In the genomic region with DNA sequence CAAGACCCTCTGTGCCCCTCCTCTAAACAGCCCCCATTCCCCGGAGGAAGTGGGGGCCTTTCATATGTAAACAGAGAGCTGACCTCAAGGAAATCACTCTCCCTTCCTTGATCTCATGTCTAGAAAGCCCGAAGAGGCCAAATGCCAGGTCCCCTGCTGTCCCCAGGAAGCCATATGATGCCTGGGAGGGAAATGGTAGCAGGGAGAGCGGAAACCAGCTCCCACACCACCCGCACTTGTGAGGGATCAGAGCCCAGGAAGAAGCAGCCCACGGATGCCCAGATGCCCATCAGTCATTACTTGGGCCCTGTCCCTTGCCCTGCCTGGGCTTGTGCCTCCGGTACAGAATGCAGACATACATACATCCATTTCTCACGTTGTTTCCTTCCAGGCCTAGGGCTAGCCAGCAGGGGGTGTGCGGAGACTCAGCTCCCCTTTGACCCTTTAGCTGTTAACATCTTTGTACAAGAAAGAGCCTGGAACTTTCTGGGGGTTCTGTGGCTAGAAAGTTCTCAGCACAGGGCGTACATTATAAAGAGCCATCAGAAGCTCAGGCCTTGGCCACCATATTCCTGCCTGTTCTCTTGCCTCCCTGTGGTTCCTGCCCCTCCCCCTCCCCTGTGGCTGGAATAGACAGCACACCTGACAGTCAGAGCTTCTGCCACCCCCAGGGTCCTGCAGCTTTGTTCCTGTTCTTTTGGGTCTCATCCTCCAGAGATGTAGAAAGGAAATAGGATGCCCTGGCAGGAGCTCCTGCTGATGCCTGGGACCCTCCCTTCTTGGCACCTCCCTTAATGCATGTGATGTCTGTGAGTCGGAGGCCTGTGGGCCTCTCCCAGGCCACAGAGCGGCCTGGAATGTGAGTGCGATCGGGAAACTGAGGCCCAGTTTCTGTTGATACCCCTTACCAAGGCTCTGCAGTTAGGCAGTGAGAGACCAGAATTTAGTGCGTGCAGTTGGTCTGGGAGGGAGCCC, we compare ENCODE assay signal across 10 mouse cellular contexts.
A peak's percentile ranks its signal among the peaks of the same experiment; 100 is the strongest.
DNase-seq lines count a peak whose midpoint lies in the region; ATAC-seq and TF ChIP-seq lines count a peak whose summit lies in the region.
"Had no signal": no experiment of that assay in that cellular context is flagged by ENCODE, and none has a peak within 500 bp of the region (broad histone marks: within the 10 kb centered on the region; RNA-seq: fewer than 3 reads in every experiment).

No protein-coding gene starts in this region.

- WGBS in kidney, embryonic 14.5 days = 38% methylated on average over 14 of the region's 14 CpGs
- WGBS in hindbrain, postnatal 0 days = 43% methylated on average over 14 of the region's 14 CpGs
- 48% methylated on average over 14 of the region's 14 CpGs for WGBS in midbrain, embryonic 13.5 days

- H3K27ac ChIP-seq in kidney, embryonic 14.5 days (ENCODE audit: low read depth, low read length) = peak overlapping the region; percentile 42; the same call in 1 of the 2 replicates
- peak overlapping the region; percentile 46 for H3K27ac ChIP-seq in hindbrain, postnatal 0 days
- peak overlapping the region; percentile 69 for H3K27ac ChIP-seq in midbrain, embryonic 13.5 days
- H3K27ac ChIP-seq: heart, embryonic 15.5 days had no signal

- H3K36me3 ChIP-seq in kidney, embryonic 14.5 days (ENCODE audit: control insufficient read depth, insufficient read depth, low read length) = no peaks in the 10 kb centered on the region
- no peaks in the 10 kb centered on the region for H3K36me3 ChIP-seq in hindbrain, postnatal 0 days (ENCODE audit: insufficient read depth, low read length)
- H3K36me3 ChIP-seq in midbrain, embryonic 13.5 days = no peaks in the 10 kb centered on the region
- H3K36me3 ChIP-seq: heart, embryonic 15.5 days had no signal

- DNase-seq in kidney, postnatal 14 days = no peak
- no peak for DNase-seq in brain, embryonic 14.5 days (ENCODE audit: low read depth)
- peak; percentile 33 for DNase-seq in hindbrain, postnatal 0 days (ENCODE audit: low spot score)
- DNase-seq in testis, postnatal 14 days (ENCODE audit: low spot score) = no peak
- DNase-seq in adrenal gland, postnatal 14 days = no peak
- DNase-seq: right cerebral cortex, postnatal 14 days had no signal

- no peak for ATAC-seq in kidney, embryonic 14.5 days (ENCODE audit: low FRiP score, low TSS enrichment)
- ATAC-seq in hindbrain, postnatal 0 days = no peak
- ATAC-seq in midbrain, embryonic 13.5 days = no peak
- ATAC-seq in CD4-positive, CD25-positive, alpha-beta regulatory T cell, adult 4 months = no peak

- TF ChIP-seq POLR2A in brain, embryonic 14.5 days (IDR thresholded peaks at IDR 0.05; ENCODE audit: borderline replicate concordance, extremely low read depth, insufficient read depth, insufficient read length, poor library complexity, severe bottlenecking) = no peak

- H3K4me1 ChIP-seq in kidney, embryonic 14.5 days (ENCODE audit: control insufficient read depth, insufficient read depth, low read length) = peaks cover 33% of the 10 kb centered on the region
- peaks cover 26% of the 10 kb centered on the region for H3K4me1 ChIP-seq in hindbrain, postnatal 0 days (ENCODE audit: insufficient read depth, low read length)
- H3K4me1 ChIP-seq in midbrain, embryonic 13.5 days (replicated peaks) = peaks cover 82% of the 10 kb centered on the region

- 0 out of 2 replicates have a peak, but pooled peaks have one; percentile 1 for TF ChIP-seq CTCF in brain, embryonic 14.5 days (IDR thresholded peaks at IDR 0.05; ENCODE audit: borderline replicate concordance, extremely low read depth, insufficient read depth, insufficient read length)
- TF ChIP-seq CTCF in hindbrain, postnatal 0 days (IDR thresholded peaks at IDR 0.05; ENCODE audit: low read depth) = peak; percentile 21; the same call in 1 of the 2 replicates

- no peak overlapping the region for H3K4me3 ChIP-seq in kidney, embryonic 14.5 days (ENCODE audit: low read length)
- H3K4me3 ChIP-seq in hindbrain, postnatal 0 days (ENCODE audit: low read length) = no peak overlapping the region
- no peak overlapping the region for H3K4me3 ChIP-seq in midbrain, embryonic 13.5 days (replicated peaks)
- H3K4me3 ChIP-seq: heart, embryonic 15.5 days had no signal

- no peak overlapping the region; the same call in 1 of the 2 replicates for H3K9ac ChIP-seq in kidney, embryonic 14.5 days (ENCODE audit: low read depth, low read length)
- H3K9ac ChIP-seq in hindbrain, postnatal 0 days (replicated peaks; ENCODE audit: low read length) = no peak overlapping the region
- 0 out of 2 replicates have a peak overlapping the region, but pooled peaks have one; percentile 0 for H3K9ac ChIP-seq in midbrain, embryonic 13.5 days (replicated peaks)
- H3K9ac ChIP-seq: heart, embryonic 15.5 days had no signal

- no peaks in the 10 kb centered on the region for H3K27me3 ChIP-seq in kidney, embryonic 14.5 days (ENCODE audit: control insufficient read depth, insufficient read depth, low read length)
- no peaks in the 10 kb centered on the region for H3K27me3 ChIP-seq in hindbrain, postnatal 0 days (ENCODE audit: insufficient read depth, low read length)
- H3K27me3 ChIP-seq in midbrain, embryonic 13.5 days = peaks cover 20% of the 10 kb centered on the region; the same call in 1 of the 2 replicates

- H3K9me3 ChIP-seq in kidney, embryonic 14.5 days (ENCODE audit: control insufficient read depth, low read length) = no peaks in the 10 kb centered on the region
- H3K9me3 ChIP-seq in hindbrain, postnatal 0 days (ENCODE audit: low read length) = no peaks in the 10 kb centered on the region
- no peaks in the 10 kb centered on the region for H3K9me3 ChIP-seq in midbrain, embryonic 13.5 days
- H3K9me3 ChIP-seq: heart, embryonic 15.5 days had no signal

- H3K4me2 ChIP-seq in kidney, embryonic 14.5 days (replicated peaks; ENCODE audit: low read depth, low read length) = no peak overlapping the region
- no peak overlapping the region for H3K4me2 ChIP-seq in hindbrain, postnatal 0 days (ENCODE audit: low read depth, low read length)
- no peak overlapping the region for H3K4me2 ChIP-seq in midbrain, embryonic 13.5 days (replicated peaks)
- H3K4me2 ChIP-seq: heart, embryonic 15.5 days had no signal
